Mouse (Mus musculus) kidney, embryonic 15.5 days (tissue): ENCODE measurements around the gene Slc16a3. TPM values are rescaled to one million over a fixed set of nuclear protein-coding genes. Genes with fewer than 3 reads are reported as not detected.

Source experiments
- ATAC-seq: fragments of 200-750 bp; cut with Nextera tagmentation; replicated peaks from 2 replicates; pipeline ENCODE4 v1.8.0; 2017; ENCODE audit warnings: moderate TSS enrichment; ENCODE audit not compliant: low FRiP score
- H3K27ac ChIP-seq: fragments of 300-500 bp; sonication (generic); 2 replicates; pipeline ENCODE4 v1.5.1; 2015; ENCODE audit warnings: mild to moderate bottlenecking, inconsistent platforms
- H3K27me3 ChIP-seq: fragments of 300-500 bp; sonication (generic); 2 replicates; pipeline ENCODE4 v1.6.1; 2015; ENCODE audit warnings: inconsistent platforms
- H3K36me3 ChIP-seq: fragments of 300-500 bp; sonication (generic); 2 replicates; pipeline ENCODE4 v1.6.1; 2015; ENCODE audit warnings: inconsistent platforms
- H3K4me1 ChIP-seq: fragments of 300-500 bp; sonication (generic); 2 replicates; pipeline ENCODE4 v1.6.1; 2015; ENCODE audit warnings: inconsistent platforms
- H3K4me2 ChIP-seq: fragments of 300-500 bp; sonication (generic); 2 replicates; pipeline ENCODE4 v1.6.1; 2015; ENCODE audit warnings: moderate library complexity, mild to moderate bottlenecking, inconsistent platforms
- H3K4me3 ChIP-seq: fragments of 300-500 bp; sonication (generic); replicated peaks from 2 replicates; pipeline ENCODE4 v1.5.1; 2015; ENCODE audit warnings: mild to moderate bottlenecking, inconsistent platforms
- H3K9ac ChIP-seq: fragments of 300-500 bp; sonication (generic); 2 replicates; pipeline ENCODE4 v1.6.1; 2015; ENCODE audit warnings: mild to moderate bottlenecking, inconsistent platforms
- H3K9me3 ChIP-seq: fragments of 300-500 bp; sonication (generic); replicated peaks from 2 replicates; pipeline ENCODE4 v1.6.1; 2016; ENCODE audit warnings: inconsistent platforms
- WGBS: fragments of 180-500 bp; shearing (Covaris S2); methylation state at CpG from one replicate; pipeline ENCODE4 v1.1.7; 2015; ENCODE audit warnings: mixed read lengths; 5-methylcytosine and 5-hydroxymethylcytosine counted together
- polyA plus RNA-seq: library from polyadenylated mRNA; unstranded; fragments of >200 nt; fragmentation: Nextera tagmentation; extraction: Ambion mirVana; gene quantifications from 2 replicates; pipeline ENCODE4 v1.2.1, GENCODE M21; 2015

Gene Slc16a3
- polyA plus RNA-seq, 1 experiment from 2014 or later, result 66.0 TPM

DNA sequence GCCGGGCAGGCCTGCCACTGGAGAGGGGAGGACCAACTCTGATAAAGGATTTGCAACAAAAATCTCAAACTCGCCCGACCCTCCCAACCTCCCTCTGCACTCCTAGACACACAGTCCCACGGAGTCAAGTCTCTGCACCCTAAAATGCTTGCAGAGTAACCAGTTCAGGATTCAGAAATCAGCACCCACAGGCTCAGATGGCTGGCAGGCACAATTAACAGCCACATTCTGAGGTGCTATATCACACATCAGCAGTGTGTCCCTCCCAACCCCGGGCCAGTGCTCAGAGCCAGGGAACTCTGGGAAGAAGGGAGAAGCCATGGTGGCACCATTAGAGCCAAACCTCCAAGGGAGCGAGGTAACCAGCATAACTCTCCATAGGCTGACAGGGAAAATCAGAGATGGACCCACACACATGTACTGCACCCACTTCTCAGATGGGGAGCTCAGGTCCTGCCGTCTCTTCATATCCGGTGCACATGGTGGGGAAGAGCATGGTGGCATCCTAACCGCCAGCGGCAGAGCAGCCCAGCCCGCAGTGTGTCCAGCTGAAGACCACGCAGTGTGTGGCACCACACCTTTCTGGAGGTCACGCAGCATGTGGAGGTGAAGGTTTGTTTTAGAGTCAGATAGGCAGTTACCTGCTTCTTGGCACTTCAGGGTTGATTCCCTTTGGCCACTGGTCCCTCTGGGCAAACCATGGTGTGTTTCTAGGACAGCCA, 13.9 kb downstream of the Slc16a3 start:
- peaks cover 35% of the 10 kb centered on the region for H3K4me1 ChIP-seq
- 91% methylated on average over 13 of the region's 13 CpGs for WGBS

DNA sequence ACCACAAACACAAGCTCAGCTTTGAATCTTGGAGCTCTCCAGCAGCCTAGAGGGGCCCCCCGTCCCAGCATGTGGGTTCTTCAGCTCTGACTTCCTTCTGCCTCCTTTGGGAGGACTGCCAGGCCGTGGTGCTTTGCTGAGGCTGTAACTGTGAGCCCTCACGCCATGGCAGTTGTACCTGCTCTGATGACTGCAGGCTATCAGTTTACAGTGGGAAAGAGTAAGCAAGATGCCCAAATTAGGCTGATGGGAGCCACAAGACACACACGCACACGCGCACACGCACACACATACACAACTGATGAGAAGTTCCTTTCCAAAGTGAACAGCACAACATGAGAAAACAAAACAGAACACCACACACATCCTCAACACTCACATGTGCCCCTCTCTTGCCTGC, 14.6 kb downstream of the Slc16a3 start:
- no peaks in the 10 kb centered on the region for H3K9me3 ChIP-seq
- no peaks in the 10 kb centered on the region for H3K27me3 ChIP-seq
- peaks cover 31% of the 10 kb centered on the region for H3K4me1 ChIP-seq
- ATAC-seq, result no peak
- H3K27ac ChIP-seq, result no peak overlapping the region
- H3K9ac ChIP-seq, result no peak overlapping the region
- no peak overlapping the region for H3K4me3 ChIP-seq
- no peak overlapping the region for H3K4me2 ChIP-seq
- peaks cover 97% of the 10 kb centered on the region for H3K36me3 ChIP-seq
- 85% methylated on average over 7 of the region's 7 CpGs for WGBS

More for the DNA sequence above, 13.9 kb downstream of the Slc16a3 start:
- H3K4me3 ChIP-seq, result no peak overlapping the region
- H3K36me3 ChIP-seq, result peaks cover 97% of the 10 kb centered on the region
- H3K4me2 ChIP-seq, result no peak overlapping the region
- H3K27ac ChIP-seq, result no peak overlapping the region
- ATAC-seq, result no peak
- H3K27me3 ChIP-seq, result no peaks in the 10 kb centered on the region
- no peaks in the 10 kb centered on the region for H3K9me3 ChIP-seq
- no peak overlapping the region for H3K9ac ChIP-seq

DNA sequence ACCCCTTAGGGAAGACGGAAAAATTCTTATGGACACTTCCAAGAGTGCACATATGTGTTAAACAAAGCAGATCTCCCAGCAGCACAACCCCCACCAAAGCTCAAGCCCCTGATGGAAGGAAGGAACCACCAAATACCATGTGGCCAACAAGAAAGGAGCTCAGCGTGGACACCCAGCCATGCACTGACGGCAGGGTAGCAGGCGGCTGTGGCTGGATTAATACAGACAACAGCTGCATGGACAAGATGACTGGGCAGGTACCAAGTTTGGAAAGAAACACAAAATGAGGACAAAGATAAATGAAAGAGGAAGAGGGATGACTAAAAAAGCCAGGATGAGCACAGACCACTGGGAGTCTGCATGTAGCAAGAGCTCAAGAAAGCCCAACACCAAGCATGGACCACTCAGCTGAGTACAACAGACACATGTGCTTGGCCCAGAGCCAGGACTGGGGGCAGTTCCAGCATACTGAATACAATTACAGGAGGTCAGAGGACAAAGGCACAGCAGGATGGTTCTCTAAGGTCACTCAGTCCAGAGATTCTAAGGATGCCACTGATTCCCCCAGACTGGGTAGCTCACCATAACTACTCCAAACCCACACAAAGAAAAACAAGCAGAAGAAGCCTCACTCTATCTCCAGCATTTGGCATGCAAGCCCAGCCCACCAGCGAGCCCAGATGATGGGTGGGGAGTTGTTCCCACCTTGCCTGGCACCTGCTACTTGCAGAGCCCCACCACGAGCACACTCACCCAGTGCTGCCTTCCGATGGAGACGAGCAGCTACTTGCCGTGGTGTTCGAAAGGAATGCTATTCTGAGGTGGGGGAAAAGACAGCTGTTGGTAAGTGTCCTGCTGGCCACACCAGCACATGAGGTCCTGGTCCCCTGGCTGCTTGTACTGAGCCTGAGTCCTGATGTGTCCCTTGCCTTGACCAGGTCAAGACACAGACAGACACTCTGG, 16.2 kb downstream of the Slc16a3 start:
- H3K27ac ChIP-seq, result no peak overlapping the region
- H3K4me1 ChIP-seq, result peaks cover 21% of the 10 kb centered on the region; the same call in 1 of the 2 replicates
- 85% methylated on average over 10 of the region's 10 CpGs for WGBS
- H3K4me2 ChIP-seq, result no peak overlapping the region
- H3K4me3 ChIP-seq, result no peak overlapping the region
- no peaks in the 10 kb centered on the region for H3K9me3 ChIP-seq
- no peak for ATAC-seq
- H3K27me3 ChIP-seq, result no peaks in the 10 kb centered on the region
- H3K9ac ChIP-seq, result no peak overlapping the region
- peaks cover 99% of the 10 kb centered on the region for H3K36me3 ChIP-seq

DNA sequence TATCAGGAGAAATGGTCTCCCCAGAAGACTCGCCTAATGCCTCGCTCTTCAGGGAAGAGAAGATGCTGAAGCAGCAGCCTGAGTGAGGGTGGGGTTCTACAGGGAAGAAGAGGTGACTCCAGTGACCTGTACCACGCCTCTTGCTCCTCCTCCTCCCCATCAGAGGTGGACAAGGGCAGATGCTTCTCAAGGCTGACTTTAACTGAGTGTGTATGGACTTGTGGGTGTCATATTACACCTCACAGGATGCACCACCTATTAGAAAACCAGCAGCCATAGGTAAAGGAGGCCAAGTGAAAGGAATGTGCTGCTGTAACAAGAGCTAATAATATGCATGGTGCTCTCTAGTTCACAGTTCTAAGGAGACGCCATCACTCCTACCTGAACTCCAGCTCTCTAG, 17.3 kb downstream of the Slc16a3 start:
- no peak overlapping the region for H3K4me2 ChIP-seq
- H3K4me3 ChIP-seq, result no peak overlapping the region
- peak; percentile 22; the same call in 1 of the 2 replicates for ATAC-seq
- no peaks in the 10 kb centered on the region for H3K9me3 ChIP-seq
- peaks cover 21% of the 10 kb centered on the region; the same call in 1 of the 2 replicates for H3K4me1 ChIP-seq
- peaks cover 99% of the 10 kb centered on the region for H3K36me3 ChIP-seq
- WGBS, result 64% methylated on average over 4 of the region's 4 CpGs
- no peaks in the 10 kb centered on the region for H3K27me3 ChIP-seq
- no peak overlapping the region for H3K27ac ChIP-seq
- H3K9ac ChIP-seq, result no peak overlapping the region

DNA sequence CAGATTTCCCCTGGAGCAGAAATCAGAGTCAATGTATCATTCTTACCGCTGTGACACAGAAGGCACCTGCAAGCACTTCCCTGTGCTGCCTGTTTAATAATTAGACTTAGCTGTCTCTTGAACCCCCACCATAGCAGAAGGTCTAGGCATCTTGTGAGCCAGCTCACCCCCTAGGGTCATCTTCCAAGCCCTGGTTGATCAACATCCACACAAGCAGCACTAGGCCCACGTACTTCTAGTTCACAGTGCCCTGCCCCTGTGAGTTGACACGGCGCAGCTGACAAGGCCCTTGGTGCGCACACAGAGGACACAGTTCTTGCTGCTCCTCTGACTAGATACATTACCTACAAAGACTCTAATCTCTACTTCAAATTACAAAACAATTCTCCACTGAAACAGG, 21.5 kb downstream of the Slc16a3 start:
- Histone ChIP-seq H3K36me3 (peaks cover 100% of the 10 kb centered on the region), H3K4me3 (no peak overlapping the region), H3K27me3 (no peaks in the 10 kb centered on the region), H3K9ac (no peak overlapping the region), H3K4me2 (no peak overlapping the region), H3K4me1 (peaks cover 13% of the 10 kb centered on the region; the same call in 1 of the 2 replicates), H3K27ac (no peak overlapping the region), H3K9me3 (no peaks in the 10 kb centered on the region)
- WGBS, result 90% methylated on average over 5 of the region's 5 CpGs
- no peak for ATAC-seq

DNA sequence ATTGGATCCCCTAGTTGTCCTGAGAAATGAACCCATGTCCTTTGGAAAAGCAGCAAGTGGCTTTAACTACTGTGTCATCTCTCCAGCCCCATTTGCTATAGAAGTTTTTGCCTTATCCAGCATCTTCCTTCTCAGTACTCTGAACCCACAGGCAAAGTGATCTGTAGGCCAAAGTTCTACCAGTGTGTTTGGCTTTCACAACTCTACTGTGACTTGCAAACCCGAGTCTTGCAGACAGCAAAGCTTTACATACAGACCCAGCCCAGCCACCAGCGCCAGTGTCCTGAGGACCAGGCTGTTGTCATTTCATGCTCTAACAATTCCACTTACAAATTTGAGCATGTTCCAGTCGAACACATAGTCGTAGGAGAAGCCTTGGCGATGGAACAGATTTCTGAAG, 23.0 kb downstream of the Slc16a3 start:
- Histone ChIP-seq H3K4me1 (peaks cover 4% of the 10 kb centered on the region; the same call in 1 of the 2 replicates), H3K4me3 (no peak overlapping the region), H3K36me3 (peaks cover 100% of the 10 kb centered on the region), H3K27me3 (no peaks in the 10 kb centered on the region), H3K4me2 (no peak overlapping the region), H3K27ac (no peak overlapping the region), H3K9me3 (no peaks in the 10 kb centered on the region), H3K9ac (no peak overlapping the region)
- ATAC-seq, result no peak
- 89% methylated on average over 5 of the region's 5 CpGs for WGBS

DNA sequence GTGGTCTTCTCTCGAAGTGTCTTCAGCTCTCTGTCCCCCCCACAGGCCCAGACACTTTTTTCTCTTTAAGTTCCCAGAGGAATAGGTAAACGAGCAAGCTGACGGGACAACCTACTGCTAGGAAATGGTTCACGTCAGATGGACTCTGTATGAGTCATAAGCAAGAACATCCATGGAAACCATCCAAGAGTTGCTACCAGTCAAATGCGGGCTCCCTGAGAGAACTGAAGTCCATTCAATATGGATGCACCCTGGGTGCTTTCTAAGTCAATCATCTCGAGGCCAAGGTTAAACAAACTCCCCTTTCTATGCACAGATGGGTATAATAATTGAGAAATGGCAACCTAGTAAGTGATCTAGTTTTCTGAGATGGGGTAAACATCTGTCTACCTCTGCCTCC, 25.0 kb downstream of the Slc16a3 start:
- Histone ChIP-seq H3K9me3 (no peaks in the 10 kb centered on the region), H3K4me3 (no peak overlapping the region), H3K36me3 (peaks cover 99% of the 10 kb centered on the region), H3K9ac (no peak overlapping the region), H3K4me1 (no peaks in the 10 kb centered on the region), H3K27me3 (no peaks in the 10 kb centered on the region), H3K4me2 (no peak overlapping the region), H3K27ac (no peak overlapping the region)
- ATAC-seq, result no peak
- WGBS, result 78% methylated on average over 6 of the region's 6 CpGs

DNA sequence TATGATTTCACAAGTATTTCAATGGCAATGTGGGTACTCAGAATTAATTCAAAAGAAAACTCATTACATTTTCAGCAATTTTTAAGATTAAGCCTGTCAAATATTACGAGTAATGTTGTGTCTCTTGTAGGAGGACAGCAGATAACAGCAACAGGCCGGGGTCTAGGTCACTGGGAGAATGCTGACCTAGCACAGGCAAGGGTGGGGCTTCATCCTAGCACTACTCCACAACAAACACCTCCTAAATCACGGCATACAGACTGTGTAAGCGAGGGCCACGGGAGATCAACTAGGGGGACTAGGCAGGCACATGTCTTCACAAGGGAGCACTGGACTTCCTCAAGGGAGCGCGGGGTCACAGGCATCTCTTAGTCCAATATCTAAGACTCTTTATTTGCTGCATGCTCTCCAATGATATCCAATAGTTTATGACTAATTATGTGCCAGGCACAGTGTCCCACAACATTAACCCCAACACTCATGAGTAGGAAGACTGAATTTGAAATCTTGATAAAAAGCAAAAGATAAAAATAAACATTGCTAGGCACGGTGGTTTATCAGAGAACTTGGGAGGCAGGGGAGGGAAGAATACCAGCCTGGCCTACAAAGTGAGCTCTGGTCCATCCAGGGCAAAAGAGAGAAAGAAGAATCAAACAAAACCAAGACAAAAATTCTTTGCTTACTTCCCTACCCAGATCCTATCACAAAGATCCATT, 31.6 kb downstream of the Slc16a3 start:
- 72% methylated on average over 8 of the region's 8 CpGs for WGBS
- Histone ChIP-seq H3K27me3 (no peaks in the 10 kb centered on the region), H3K9me3 (no peaks in the 10 kb centered on the region), H3K36me3 (peaks cover 96% of the 10 kb centered on the region), H3K4me3 (no peak overlapping the region), H3K4me2 (no peak overlapping the region), H3K4me1 (peaks cover 4% of the 10 kb centered on the region; the same call in 1 of the 2 replicates), H3K27ac (no peak overlapping the region), H3K9ac (no peak overlapping the region)
- ATAC-seq, result no peak

DNA sequence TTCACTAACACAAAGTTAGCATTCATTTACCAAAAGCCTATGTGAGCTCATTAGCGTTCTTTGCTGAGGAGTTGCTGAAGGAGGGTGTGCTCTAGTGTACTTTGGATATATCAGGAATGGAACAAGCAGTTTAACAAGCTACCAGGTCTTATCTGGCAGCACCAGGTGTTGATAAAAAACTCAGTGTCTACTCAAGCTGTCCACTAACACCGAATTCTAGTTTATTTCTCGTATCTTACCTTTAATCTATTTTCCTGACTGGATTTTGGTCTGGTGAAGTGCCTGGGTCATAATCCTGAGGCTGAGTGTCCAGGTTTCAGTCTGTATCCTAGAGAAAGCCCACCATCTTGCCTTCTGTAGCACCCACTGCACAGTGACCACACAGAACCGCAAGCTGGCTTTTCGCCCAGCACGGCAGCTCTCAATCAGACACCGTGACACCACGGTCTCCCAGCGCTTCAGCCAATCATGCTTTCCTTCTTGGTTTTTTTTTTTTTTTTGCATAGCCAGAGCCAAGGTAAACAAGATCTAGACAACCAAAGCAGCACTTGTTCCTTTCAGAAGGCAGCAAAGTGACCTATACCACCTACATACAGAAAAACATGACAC, 32.3 kb downstream of the Slc16a3 start:
- H3K9me3 ChIP-seq, result no peaks in the 10 kb centered on the region
- 75% methylated on average over 9 of the region's 9 CpGs for WGBS
- no peaks in the 10 kb centered on the region for H3K27me3 ChIP-seq
- H3K4me3 ChIP-seq, result no peak overlapping the region
- H3K4me2 ChIP-seq, result no peak overlapping the region
- H3K9ac ChIP-seq, result no peak overlapping the region
- peaks cover 94% of the 10 kb centered on the region for H3K36me3 ChIP-seq
- ATAC-seq, result no peak
- H3K27ac ChIP-seq, result no peak overlapping the region
- H3K4me1 ChIP-seq, result peaks cover 7% of the 10 kb centered on the region; the same call in 1 of the 2 replicates

DNA sequence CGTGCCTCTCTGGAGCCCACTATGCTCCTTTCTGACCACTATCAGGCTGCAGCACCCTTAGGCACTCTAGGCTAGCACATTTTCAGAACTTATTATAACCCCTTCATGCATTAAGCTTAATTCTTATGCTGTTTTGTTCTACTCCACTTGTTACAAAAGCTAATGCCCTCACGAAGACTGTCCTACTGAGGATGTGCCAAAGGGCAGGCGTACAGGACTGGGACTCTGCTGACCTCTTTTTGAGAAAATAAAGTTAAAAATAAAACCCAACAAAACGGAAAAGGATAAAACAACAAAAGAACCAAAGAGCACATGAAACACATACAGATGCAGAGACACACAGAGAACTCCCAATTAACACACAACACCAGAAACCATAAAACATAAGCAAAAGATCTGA, 33.4 kb downstream of the Slc16a3 start:
- ATAC-seq, result no peak
- peaks cover 94% of the 10 kb centered on the region for H3K36me3 ChIP-seq
- H3K27me3 ChIP-seq, result no peaks in the 10 kb centered on the region
- H3K4me2 ChIP-seq, result no peak overlapping the region
- WGBS, result 82% methylated on average over 4 of the region's 4 CpGs
- H3K4me3 ChIP-seq, result no peak overlapping the region
- no peaks in the 10 kb centered on the region for H3K9me3 ChIP-seq
- no peak overlapping the region for H3K27ac ChIP-seq
- H3K9ac ChIP-seq, result no peak overlapping the region
- peaks cover 7% of the 10 kb centered on the region; the same call in 1 of the 2 replicates for H3K4me1 ChIP-seq

DNA sequence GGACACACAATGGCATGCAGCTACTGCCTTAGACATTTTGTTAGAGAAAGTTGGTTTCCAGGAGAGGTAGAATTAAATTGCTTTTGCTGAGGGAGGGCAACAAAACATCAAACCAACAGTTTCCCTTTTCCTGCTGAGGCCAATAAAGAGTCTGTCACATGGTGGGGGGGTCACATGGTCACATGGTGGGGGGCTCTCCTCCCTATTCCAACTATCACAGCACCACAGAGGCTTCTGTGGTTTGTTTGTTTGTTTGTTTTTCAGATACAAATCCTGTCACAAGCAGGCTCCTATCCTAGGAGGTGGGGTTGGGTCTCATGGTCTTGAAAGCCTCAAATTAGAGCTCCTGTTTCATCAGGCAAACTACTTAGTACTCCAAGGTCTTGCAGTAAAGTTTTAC, 34.2 kb downstream of the Slc16a3 start:
- H3K27me3 ChIP-seq, result no peaks in the 10 kb centered on the region
- no peak for ATAC-seq
- H3K4me1 ChIP-seq, result peaks cover 11% of the 10 kb centered on the region; the same call in 1 of the 2 replicates
- peaks cover 89% of the 10 kb centered on the region for H3K36me3 ChIP-seq
- H3K27ac ChIP-seq, result no peak overlapping the region
- H3K9ac ChIP-seq, result no peak overlapping the region
- no peak overlapping the region for H3K4me2 ChIP-seq
- no peaks in the 10 kb centered on the region for H3K9me3 ChIP-seq
- no peak overlapping the region for H3K4me3 ChIP-seq
